Mouse (Mus musculus) hindbrain, embryonic 12.5 days (tissue): ENCODE measurements at regions not wholly inside any gene's neighbourhood (a gene's known extent, or its start where the extent isn't known, plus 50 kb on each side); places are given as distances from the start of the nearest gene placed in this dataset.

Source experiments
- ATAC-seq: fragments of 200-750 bp; cut with Nextera tagmentation; 2 replicates; pipeline ENCODE4 v1.8.0; 2017; ENCODE audit warnings: moderate TSS enrichment; ENCODE audit not compliant: low FRiP score
- H3K27ac ChIP-seq: fragments of 300-500 bp; sonication (generic); 2 replicates; pipeline ENCODE4 v1.5.1; 2016; ENCODE audit warnings: mild to moderate bottlenecking
- H3K27me3 ChIP-seq: fragments of 300-500 bp; sonication (generic); 2 replicates; pipeline ENCODE4 v1.6.1; 2016; ENCODE audit warnings: mild to moderate bottlenecking
- H3K36me3 ChIP-seq: fragments of 300-500 bp; sonication (generic); 2 replicates; pipeline ENCODE4 v1.6.1; 2016; ENCODE audit warnings: mild to moderate bottlenecking
- H3K4me1 ChIP-seq: fragments of 300-500 bp; sonication (generic); 2 replicates; pipeline ENCODE4 v1.6.1; 2016
- H3K4me2 ChIP-seq: fragments of 300-500 bp; sonication (generic); replicated peaks from 2 replicates; pipeline ENCODE4 v1.6.1; 2016; ENCODE audit warnings: mild to moderate bottlenecking
- H3K4me3 ChIP-seq: fragments of 300-500 bp; sonication (generic); 2 replicates; pipeline ENCODE4 v1.5.1; 2016; ENCODE audit warnings: mild to moderate bottlenecking
- H3K9ac ChIP-seq: fragments of 300-500 bp; sonication (generic); 2 replicates; pipeline ENCODE4 v1.6.1; 2016; ENCODE audit warnings: mild to moderate bottlenecking, moderate library complexity
- H3K9me3 ChIP-seq: fragments of 300-500 bp; sonication (generic); replicated peaks from 2 replicates; pipeline ENCODE4 v1.6.1; 2016; ENCODE audit warnings: mild to moderate bottlenecking
- WGBS: fragments of 180-500 bp; shearing (Covaris S2); methylation state at CpG from one replicate; pipeline ENCODE4 v1.1.7; 2016; 5-methylcytosine and 5-hydroxymethylcytosine counted together

DNA sequence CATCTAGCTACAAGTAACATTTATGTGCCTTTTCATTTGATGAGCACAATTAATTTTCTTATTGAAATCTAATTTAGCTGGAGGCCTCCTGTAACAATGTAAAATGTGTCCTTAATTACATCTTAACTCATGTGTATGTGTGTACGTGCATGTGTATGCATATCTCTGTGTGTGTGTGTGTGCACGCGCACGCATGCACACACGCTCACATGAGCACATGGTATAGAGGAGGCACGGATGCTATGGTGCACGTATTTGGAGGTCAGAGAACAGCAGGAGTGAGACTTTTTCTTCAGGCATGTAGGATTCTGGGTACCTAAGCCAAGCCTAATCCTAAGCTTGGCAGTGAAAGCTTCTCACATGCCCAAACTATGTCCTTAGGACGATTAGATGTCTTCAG is 52.9 kb upstream of the Gorab start:
- 92% methylated on average over 8 of the region's 8 CpGs for WGBS
- no peak overlapping the region for H3K4me2 ChIP-seq
- no peak for ATAC-seq

More for the DNA sequence above, 52.9 kb upstream of the Gorab start:
- H3K9ac ChIP-seq = no peak overlapping the region
- no peaks in the 10 kb centered on the region for H3K9me3 ChIP-seq
- H3K36me3 ChIP-seq = no peaks in the 10 kb centered on the region
- no peaks in the 10 kb centered on the region for H3K27me3 ChIP-seq
- no peak overlapping the region for H3K27ac ChIP-seq
- no peak overlapping the region for H3K4me3 ChIP-seq
- no peaks in the 10 kb centered on the region for H3K4me1 ChIP-seq
